Mouse (Mus musculus): ENCODE data around the gene Nppa. TPM values are rescaled to one million over a fixed set of nuclear protein-coding genes. Genes with fewer than 3 reads are reported as not detected.

The Nppa gene
- polyA plus RNA-seq (2015; fragmentation: Nextera tagmentation; extraction: Ambion mirVana), result 0.18 TPM in 1 of 2 replicates, not detected in the other

GRCm38 (mm10) chr4:148000202-148000772 is at the start of gene Nppa:
Gene Nppa (plus strand): TSS chr4:148000722.
- Histone ChIP-seq H3K4me3 (replicated peaks; ENCODE audit: low read length) (no peak within 1 kb of the TSS), H3K9me3 (replicated peaks; ENCODE audit: control insufficient read depth, low read length) (no peaks in the 10 kb centered on the region), H3K36me3 (ENCODE audit: control insufficient read depth, insufficient read depth, low read length) (no peaks in the 10 kb centered on the region), H3K4me1 (ENCODE audit: control insufficient read depth, insufficient read depth, low read length) (no peaks in the 10 kb centered on the region), H3K27ac (ENCODE audit: low read length) (no peak within 1 kb of the TSS), H3K4me2 (ENCODE audit: low read depth, low read length) (no peak within 1 kb of the TSS), H3K27me3 (ENCODE audit: control insufficient read depth, insufficient read depth, low read length) (no peaks in the 10 kb centered on the region), H3K9ac (ENCODE audit: low read length) (no peak within 1 kb of the TSS)
- 34% methylated on average over 12 of the region's 12 CpGs for WGBS
- ATAC-seq (ENCODE audit: insufficient read depth, low FRiP score), result no peak

GRCm38 (mm10) chr4:147953590-147953989 is 46.9 kb upstream of the Nppa start:
- no peaks in the 10 kb centered on the region for H3K4me1 ChIP-seq (ENCODE audit: control insufficient read depth, insufficient read depth, low read length)
- no peaks in the 10 kb centered on the region for H3K9me3 ChIP-seq (replicated peaks; ENCODE audit: control insufficient read depth, low read length)
- no peak overlapping the region for H3K9ac ChIP-seq (ENCODE audit: low read length)
- no peak overlapping the region for H3K4me2 ChIP-seq (ENCODE audit: low read depth, low read length)
- no peak overlapping the region for H3K4me3 ChIP-seq (replicated peaks; ENCODE audit: low read length)
- no peak for ATAC-seq (ENCODE audit: insufficient read depth, low FRiP score)
- 10% methylated on average over 4 of the region's 4 CpGs for WGBS
- H3K27ac ChIP-seq (ENCODE audit: low read length), result no peak overlapping the region
- H3K27me3 ChIP-seq (ENCODE audit: control insufficient read depth, insufficient read depth, low read length), result no peaks in the 10 kb centered on the region
- no peaks in the 10 kb centered on the region for H3K36me3 ChIP-seq (ENCODE audit: control insufficient read depth, insufficient read depth, low read length)

DNA sequence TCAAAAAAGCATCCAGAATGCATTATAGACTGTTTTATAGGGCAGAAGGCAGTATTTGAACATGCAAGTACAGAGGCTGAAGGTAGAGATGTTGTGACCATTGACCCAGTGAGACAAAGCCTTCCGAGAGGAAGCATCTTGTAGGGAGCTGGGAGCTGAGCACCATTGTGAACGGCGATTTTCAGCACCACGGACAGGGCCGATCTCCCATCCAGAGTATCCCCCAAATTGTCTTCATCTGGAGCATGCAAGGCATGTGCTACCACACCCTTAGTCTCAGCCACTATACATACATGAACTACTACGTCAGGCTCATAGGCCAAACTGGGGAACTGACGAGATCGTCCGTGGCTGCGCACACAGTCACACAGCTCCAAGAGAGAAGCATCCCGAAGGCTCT is 43.4 kb upstream of the Nppa start:
- no peak for ATAC-seq (ENCODE audit: insufficient read depth, low FRiP score)
- Histone ChIP-seq H3K4me3 (replicated peaks; ENCODE audit: low read length) (no peak overlapping the region), H3K27me3 (ENCODE audit: control insufficient read depth, insufficient read depth, low read length) (no peaks in the 10 kb centered on the region), H3K27ac (ENCODE audit: low read length) (no peak overlapping the region), H3K9ac (ENCODE audit: low read length) (no peak overlapping the region), H3K9me3 (replicated peaks; ENCODE audit: control insufficient read depth, low read length) (no peaks in the 10 kb centered on the region), H3K4me2 (ENCODE audit: low read depth, low read length) (no peak overlapping the region), H3K36me3 (ENCODE audit: control insufficient read depth, insufficient read depth, low read length) (no peaks in the 10 kb centered on the region), H3K4me1 (ENCODE audit: control insufficient read depth, insufficient read depth, low read length) (no peaks in the 10 kb centered on the region)
- 40% methylated on average over 11 of the region's 11 CpGs for WGBS

- WGBS, result 37% methylated on average over 6 of the region's 6 CpGs
- no peaks in the 10 kb centered on the region for H3K4me1 ChIP-seq (ENCODE audit: control insufficient read depth, insufficient read depth, low read length)
- no peaks in the 10 kb centered on the region for H3K9me3 ChIP-seq (replicated peaks; ENCODE audit: control insufficient read depth, low read length)
- no peak overlapping the region for H3K9ac ChIP-seq (ENCODE audit: low read length)
- no peak for ATAC-seq (ENCODE audit: insufficient read depth, low FRiP score)
- no peaks in the 10 kb centered on the region for H3K27me3 ChIP-seq (ENCODE audit: control insufficient read depth, insufficient read depth, low read length)
- no peak overlapping the region for H3K4me2 ChIP-seq (ENCODE audit: low read depth, low read length)
- H3K36me3 ChIP-seq (ENCODE audit: control insufficient read depth, insufficient read depth, low read length), result no peaks in the 10 kb centered on the region
- no peak overlapping the region for H3K4me3 ChIP-seq (replicated peaks; ENCODE audit: low read length)
- no peak overlapping the region for H3K27ac ChIP-seq (ENCODE audit: low read length)
These were observed 40.4 kb upstream of the Nppa start for GRCm38 (mm10) chr4:147959881-147960831.

DNA sequence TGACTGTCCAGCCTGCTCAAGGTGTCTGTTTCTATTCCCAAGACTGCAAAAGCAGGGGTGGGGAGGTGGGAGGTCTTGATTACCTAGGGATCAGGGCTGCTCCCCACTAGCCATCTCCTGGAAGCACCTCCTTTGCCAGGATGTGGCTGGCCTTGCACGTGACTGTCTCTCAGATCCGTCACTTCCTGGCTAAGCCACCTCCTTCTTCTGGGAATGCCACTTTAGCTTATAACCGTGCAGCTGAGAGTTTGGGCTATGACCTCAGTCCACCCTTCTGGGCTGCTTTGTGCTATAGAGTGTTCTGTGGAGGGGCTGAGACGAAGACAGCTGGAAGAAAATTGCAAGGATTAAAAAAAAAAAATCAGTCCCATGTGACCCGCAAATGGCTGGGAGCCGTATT is 37.7 kb upstream of the Nppa start:
- WGBS, result 41% methylated on average over 6 of the region's 6 CpGs
- Histone ChIP-seq H3K36me3 (ENCODE audit: control insufficient read depth, insufficient read depth, low read length) (no peaks in the 10 kb centered on the region), H3K4me1 (ENCODE audit: control insufficient read depth, insufficient read depth, low read length) (no peaks in the 10 kb centered on the region), H3K27ac (ENCODE audit: low read length) (no peak overlapping the region), H3K27me3 (ENCODE audit: control insufficient read depth, insufficient read depth, low read length) (no peaks in the 10 kb centered on the region), H3K4me2 (ENCODE audit: low read depth, low read length) (no peak overlapping the region), H3K9me3 (replicated peaks; ENCODE audit: control insufficient read depth, low read length) (no peaks in the 10 kb centered on the region), H3K4me3 (replicated peaks; ENCODE audit: low read length) (no peak overlapping the region), H3K9ac (ENCODE audit: low read length) (no peak overlapping the region)
- no peak for ATAC-seq (ENCODE audit: insufficient read depth, low FRiP score)

GRCm38 (mm10) chr4:147963623-147964022 is 36.9 kb upstream of the Nppa start:
- no peaks in the 10 kb centered on the region for H3K36me3 ChIP-seq (ENCODE audit: control insufficient read depth, insufficient read depth, low read length)
- no peak overlapping the region for H3K4me3 ChIP-seq (replicated peaks; ENCODE audit: low read length)
- no peaks in the 10 kb centered on the region for H3K9me3 ChIP-seq (replicated peaks; ENCODE audit: control insufficient read depth, low read length)
- H3K4me2 ChIP-seq (ENCODE audit: low read depth, low read length), result no peak overlapping the region
- no peak for ATAC-seq (ENCODE audit: insufficient read depth, low FRiP score)
- no peak overlapping the region for H3K9ac ChIP-seq (ENCODE audit: low read length)
- H3K27ac ChIP-seq (ENCODE audit: low read length), result no peak overlapping the region
- H3K27me3 ChIP-seq (ENCODE audit: control insufficient read depth, insufficient read depth, low read length), result no peaks in the 10 kb centered on the region
- 81% methylated on average over 15 of the region's 15 CpGs for WGBS
- no peaks in the 10 kb centered on the region for H3K4me1 ChIP-seq (ENCODE audit: control insufficient read depth, insufficient read depth, low read length)

DNA sequence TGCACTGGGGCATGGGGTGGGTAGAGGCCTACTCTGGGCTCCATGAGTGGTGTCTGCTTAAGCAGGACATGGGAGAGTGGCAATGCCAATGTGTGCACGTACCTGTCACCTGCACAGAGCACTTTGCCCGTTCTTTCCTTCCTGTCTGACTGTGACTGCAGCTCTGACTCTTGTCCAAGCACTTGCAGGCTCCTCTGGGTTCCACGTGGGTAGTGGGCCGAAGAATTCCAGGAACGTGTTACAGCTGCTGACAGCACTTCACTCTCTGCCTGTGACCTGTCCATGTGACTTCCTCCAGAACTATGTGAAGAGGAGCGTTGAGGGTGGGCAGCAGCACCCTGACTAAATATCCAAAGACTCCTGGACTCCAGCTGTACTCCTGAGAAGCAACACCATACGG is 34.8 kb upstream of the Nppa start:
- Histone ChIP-seq H3K4me1 (ENCODE audit: control insufficient read depth, insufficient read depth, low read length) (no peaks in the 10 kb centered on the region), H3K9me3 (replicated peaks; ENCODE audit: control insufficient read depth, low read length) (no peaks in the 10 kb centered on the region), H3K4me2 (ENCODE audit: low read depth, low read length) (no peak overlapping the region), H3K4me3 (replicated peaks; ENCODE audit: low read length) (no peak overlapping the region), H3K27me3 (ENCODE audit: control insufficient read depth, insufficient read depth, low read length) (no peaks in the 10 kb centered on the region), H3K9ac (ENCODE audit: low read length) (no peak overlapping the region), H3K36me3 (ENCODE audit: control insufficient read depth, insufficient read depth, low read length) (no peaks in the 10 kb centered on the region), H3K27ac (ENCODE audit: low read length) (no peak overlapping the region)
- WGBS, result 68% methylated on average over 7 of the region's 7 CpGs
- ATAC-seq (ENCODE audit: insufficient read depth, low FRiP score), result no peak

GRCm38 (mm10) chr4:147968816-147969215 is 31.7 kb upstream of the Nppa start:
- no peak for ATAC-seq (ENCODE audit: insufficient read depth, low FRiP score)
- Histone ChIP-seq H3K4me2 (ENCODE audit: low read depth, low read length) (no peak overlapping the region), H3K9ac (ENCODE audit: low read length) (no peak overlapping the region), H3K27me3 (ENCODE audit: control insufficient read depth, insufficient read depth, low read length) (no peaks in the 10 kb centered on the region), H3K4me3 (replicated peaks; ENCODE audit: low read length) (no peak overlapping the region), H3K36me3 (ENCODE audit: control insufficient read depth, insufficient read depth, low read length) (no peaks in the 10 kb centered on the region), H3K9me3 (replicated peaks; ENCODE audit: control insufficient read depth, low read length) (no peaks in the 10 kb centered on the region), H3K4me1 (ENCODE audit: control insufficient read depth, insufficient read depth, low read length) (no peaks in the 10 kb centered on the region), H3K27ac (ENCODE audit: low read length) (no peak overlapping the region)
- 85% methylated on average over 2 of the region's 2 CpGs for WGBS

- H3K9ac ChIP-seq (ENCODE audit: low read length), result no peak overlapping the region
- no peak overlapping the region for H3K4me3 ChIP-seq (replicated peaks; ENCODE audit: low read length)
- no peaks in the 10 kb centered on the region for H3K4me1 ChIP-seq (ENCODE audit: control insufficient read depth, insufficient read depth, low read length)
- H3K27ac ChIP-seq (ENCODE audit: low read length), result no peak overlapping the region
- H3K36me3 ChIP-seq (ENCODE audit: control insufficient read depth, insufficient read depth, low read length), result no peaks in the 10 kb centered on the region
- WGBS, result 35% methylated on average over 9 of the region's 9 CpGs
- no peak for ATAC-seq (ENCODE audit: insufficient read depth, low FRiP score)
- no peaks in the 10 kb centered on the region for H3K27me3 ChIP-seq (ENCODE audit: control insufficient read depth, insufficient read depth, low read length)
- no peaks in the 10 kb centered on the region for H3K9me3 ChIP-seq (replicated peaks; ENCODE audit: control insufficient read depth, low read length)
- no peak overlapping the region for H3K4me2 ChIP-seq (ENCODE audit: low read depth, low read length)
These were observed 31.2 kb upstream of the Nppa start for GRCm38 (mm10) chr4:147969337-147969736.
